Mouse (Mus musculus) thymus, postnatal 10 days (tissue): ENCODE measurements around the gene Dnmt1.

Experiments used
- DNase-seq, 2 experiments: peaks; one replicate each; pipeline ENCODE4 v3.0.0; 2021; ENCODE audit warnings: low spot score in 2 of 2

The Dnmt1 gene

GRCm38 (mm10) chr9:20976961-20977689 lies 17.4 kb upstream of the Dnmt1 start:
- no peak for DNase-seq

GRCm38 (mm10) chr9:20976216-20976960 lies 16.7 kb upstream of the Dnmt1 start, which contains the start of gene S1pr2:
Gene S1pr2 (minus strand): TSS chr9:20976781.
- DNase-seq = peak; percentile 62 to 66

- DNase-seq = peak; percentile 15 to 27
These were observed 15.9 kb upstream of the Dnmt1 start for GRCm38 (mm10) chr9:20975431-20976215.

- DNase-seq = no peak
These were observed 14.0 kb upstream of the Dnmt1 start for GRCm38 (mm10) chr9:20973682-20974075.

GRCm38 (mm10) chr9:20973001-20973681 lies 13.5 kb upstream of the Dnmt1 start:
- no peak for DNase-seq

GRCm38 (mm10) chr9:20972141-20972992 lies 12.7 kb upstream of the Dnmt1 start:
- DNase-seq = no peak

- DNase-seq = no peak
These were observed 12.1 kb upstream of the Dnmt1 start for GRCm38 (mm10) chr9:20971751-20972140.

- no peak for DNase-seq
These were observed 7.1 kb upstream of the Dnmt1 start for GRCm38 (mm10) chr9:20966747-20967146.

GRCm38 (mm10) chr9:20966008-20966407 lies 6.3 kb upstream of the Dnmt1 start:
- no peak for DNase-seq

- no peak for DNase-seq
These were observed 5.9 kb upstream of the Dnmt1 start for GRCm38 (mm10) chr9:20965606-20966005.

GRCm38 (mm10) chr9:20961557-20961956 lies 1.9 kb upstream of the Dnmt1 start:
- DNase-seq = no peak

- no peak for DNase-seq
These were observed 2.7 kb downstream of the Dnmt1 start for GRCm38 (mm10) chr9:20956989-20957388.

GRCm38 (mm10) chr9:20952520-20953227 lies 7.0 kb downstream of the Dnmt1 start:
- DNase-seq = peak; percentile 98

GRCm38 (mm10) chr9:20951966-20952519 lies 7.6 kb downstream of the Dnmt1 start:
- no peak for DNase-seq

- DNase-seq = peak in 1 of 2 experiments; percentile 11
These were observed 8.2 kb downstream of the Dnmt1 start for GRCm38 (mm10) chr9:20951441-20951840.

- DNase-seq = no peak
These were observed 9.3 kb downstream of the Dnmt1 start for GRCm38 (mm10) chr9:20950419-20950818.

GRCm38 (mm10) chr9:20946066-20946880 lies 13.4 kb downstream of the Dnmt1 start:
- DNase-seq = no peak

GRCm38 (mm10) chr9:20944697-20945370 lies 14.9 kb downstream of the Dnmt1 start:
- no peak for DNase-seq
